Mouse (Mus musculus) neural tube, embryonic 10.5 days (tissue): ENCODE data around the gene Gm44965.
A peak's percentile ranks its signal among the peaks of the same experiment; 100 is the strongest.

Experiments used
- DNase-seq: peaks from one replicate; pipeline ENCODE4 v3.0.0-alpha.2; 2017; ENCODE audit warnings: low spot score; ENCODE audit errors: extremely low spot score

The Gm44965 gene

GRCm38 (mm10) chr6:48623460-48623859 lies 29.7 kb downstream of the Gm44965 start:
- DNase-seq = no peak

GRCm38 (mm10) chr6:48626464-48626863 lies 32.7 kb downstream of the Gm44965 start, which contains the start of gene AI854703:
Gene AI854703 (plus strand): TSS chr6:48626764.
- no peak for DNase-seq

- peak; percentile 60 for DNase-seq
These were observed 33.2 kb downstream of the Gm44965 start for GRCm38 (mm10) chr6:48626984-48627383.

- DNase-seq = no peak
These were observed 33.8 kb downstream of the Gm44965 start for GRCm38 (mm10) chr6:48627511-48627924.

- no peak for DNase-seq
These were observed 34.6 kb downstream of the Gm44965 start for GRCm38 (mm10) chr6:48628377-48628776.

- peak; percentile 55 for DNase-seq
These were observed 35.3 kb downstream of the Gm44965 start for GRCm38 (mm10) chr6:48628808-48629660.

GRCm38 (mm10) chr6:48629661-48630034 lies 35.9 kb downstream of the Gm44965 start:
- no peak for DNase-seq

- no peak for DNase-seq
These were observed 37.1 kb downstream of the Gm44965 start for GRCm38 (mm10) chr6:48630831-48631230.

GRCm38 (mm10) chr6:48635105-48635504 lies 41.4 kb downstream of the Gm44965 start:
- no peak for DNase-seq

- DNase-seq = no peak
These were observed 42.8 kb downstream of the Gm44965 start for GRCm38 (mm10) chr6:48636515-48636914.

GRCm38 (mm10) chr6:48637811-48638500 lies 44.2 kb downstream of the Gm44965 start:
- peak; percentile 6 for DNase-seq

GRCm38 (mm10) chr6:48638553-48638952 lies 44.8 kb downstream of the Gm44965 start:
- DNase-seq = peak; percentile 8

GRCm38 (mm10) chr6:48641391-48641790 lies 47.6 kb downstream of the Gm44965 start:
- DNase-seq = no peak

GRCm38 (mm10) chr6:48642764-48643292 lies 49.1 kb downstream of the Gm44965 start:
- no peak for DNase-seq

GRCm38 (mm10) chr6:48645660-48646308 lies 52.0 kb downstream of the Gm44965 start:
- peak; percentile 67 for DNase-seq

- DNase-seq = no peak
These were observed 52.6 kb downstream of the Gm44965 start for GRCm38 (mm10) chr6:48646309-48646690.

GRCm38 (mm10) chr6:48646995-48647394 lies 53.3 kb downstream of the Gm44965 start, which contains the start of gene Gimap8:
Gene Gimap8 (plus strand): TSS chr6:48647234.
- DNase-seq = no peak

- DNase-seq = no peak
These were observed 53.9 kb downstream of the Gm44965 start for GRCm38 (mm10) chr6:48647611-48648010.

GRCm38 (mm10) chr6:48648779-48649178 lies 55.0 kb downstream of the Gm44965 start:
- no peak for DNase-seq

- no peak for DNase-seq
These were observed 56.3 kb downstream of the Gm44965 start for GRCm38 (mm10) chr6:48650041-48650440.

- DNase-seq = no peak
These were observed 65.0 kb downstream of the Gm44965 start for GRCm38 (mm10) chr6:48658721-48659120.

GRCm38 (mm10) chr6:48664750-48665149 lies 71.0 kb downstream of the Gm44965 start:
- DNase-seq = no peak
